7 mouse cellular contexts compared by ENCODE assay signal in the genomic region with DNA sequence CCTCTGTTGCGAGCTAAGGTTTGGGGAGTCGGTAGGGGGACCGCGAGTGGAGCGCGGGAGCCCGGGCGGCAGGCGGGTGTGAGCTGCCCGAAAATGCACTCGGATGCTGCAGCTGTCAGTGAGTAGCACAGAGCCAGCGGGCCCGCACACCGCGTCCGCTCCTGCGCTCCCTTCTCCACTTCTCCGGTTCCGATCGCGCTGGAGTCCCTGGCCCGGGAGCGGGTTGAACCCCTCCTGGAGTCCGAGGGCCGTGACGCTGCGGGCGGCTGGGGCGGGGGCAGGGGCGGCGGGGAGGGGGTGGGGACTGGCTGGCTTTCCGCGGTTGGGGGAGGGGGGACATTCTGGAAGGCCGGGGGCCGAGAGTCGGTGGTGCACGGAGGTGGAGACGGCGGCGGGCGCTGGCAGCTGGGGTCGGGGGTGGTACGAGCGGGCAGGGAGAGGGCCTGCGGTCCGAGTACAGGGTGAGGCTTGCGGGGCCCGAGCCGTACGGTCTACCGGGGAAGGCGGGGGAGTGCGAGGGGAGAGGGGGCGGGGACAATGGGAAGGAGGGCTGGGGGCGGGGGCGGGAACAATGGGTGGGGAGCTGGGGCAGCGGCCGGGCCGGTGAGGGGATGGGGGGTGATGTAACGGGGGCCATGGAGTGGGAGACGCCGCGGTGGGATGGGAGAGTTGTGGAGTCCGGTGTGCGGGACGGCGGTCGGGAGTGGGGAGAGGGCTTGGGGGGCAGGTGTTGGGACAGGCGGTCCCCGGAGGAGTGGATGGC. TPM values are rescaled to one million over a fixed set of nuclear protein-coding genes. Genes with fewer than 3 reads are reported as not detected.
A peak's percentile ranks its signal among the peaks of the same experiment; 100 is the strongest.
DNase-seq lines count a peak whose midpoint lies in the region; ATAC-seq and TF ChIP-seq lines count a peak whose summit lies in the region.

No protein-coding gene starts in this region.

- peak overlapping the region; percentile 98 for H3K4me2 ChIP-seq in heart, embryonic 14.5 days (ENCODE audit: low read length)
- peak overlapping the region; percentile 71 for H3K4me2 ChIP-seq in neural tube, embryonic 14.5 days (ENCODE audit: low read depth, low read length)

- no peaks in the 10 kb centered on the region for H3K36me3 ChIP-seq in heart, embryonic 14.5 days (ENCODE audit: control insufficient read depth, insufficient read depth, low read length)
- no peaks in the 10 kb centered on the region for H3K36me3 ChIP-seq in liver, adult 2 months (ENCODE audit: control insufficient read depth, insufficient read depth, low read length)
- H3K36me3 ChIP-seq in neural tube, embryonic 14.5 days (ENCODE audit: control insufficient read depth, insufficient read depth, low read length): no peaks in the 10 kb centered on the region

- H3K4me3 ChIP-seq in heart, embryonic 14.5 days (ENCODE audit: control insufficient read depth in 1 of 2, insufficient read depth in 1 of 2, low read depth in 1 of 2, low read length in 2 of 2): peak overlapping the region; percentile 87 to 98
- peak overlapping the region; percentile 81 for H3K4me3 ChIP-seq in liver, adult 2 months (ENCODE audit: insufficient read depth, low read depth, low read length)
- peak overlapping the region; percentile 76 for H3K4me3 ChIP-seq in neural tube, embryonic 14.5 days (ENCODE audit: low read depth, low read length)

- peak overlapping the region; percentile 78 for H3K9ac ChIP-seq in heart, embryonic 14.5 days (ENCODE audit: low read length)
- peak overlapping the region; percentile 86 for H3K9ac ChIP-seq in liver, adult 2 months (ENCODE audit: low read depth, low read length)
- H3K9ac ChIP-seq in neural tube, embryonic 14.5 days (replicated peaks; ENCODE audit: low read depth, low read length): peak overlapping the region; percentile 65

- peak overlapping the region; percentile 90 to 92 for H3K27ac ChIP-seq in heart, embryonic 14.5 days (replicated peaks in 1 of 2; ENCODE audit: control insufficient read depth in 1 of 2, insufficient read depth in 1 of 2, low read depth in 2 of 2, low read length in 2 of 2)
- H3K27ac ChIP-seq in liver, adult 2 months (replicated peaks; ENCODE audit: insufficient read depth, low read depth, low read length): peak overlapping the region; percentile 56
- H3K27ac ChIP-seq in neural tube, embryonic 14.5 days (ENCODE audit: low read depth, low read length): peak overlapping the region; percentile 95

- H3K9me3 ChIP-seq in heart, embryonic 14.5 days (ENCODE audit: control insufficient read depth, low read length): no peaks in the 10 kb centered on the region
- H3K9me3 ChIP-seq in neural tube, embryonic 14.5 days (ENCODE audit: control insufficient read depth, low read length): no peaks in the 10 kb centered on the region

- H3K79me2 ChIP-seq in liver, adult 2 months (ENCODE audit: control insufficient read depth, insufficient read depth, low read length): peaks cover 8% of the 10 kb centered on the region; the same call in 1 of the 2 replicates

- ATAC-seq in heart, embryonic 14.5 days (ENCODE audit: insufficient number of reproducible peaks, insufficient read depth, low FRiP score, low read depth): peak; percentile 26
- ATAC-seq in neural tube, embryonic 14.5 days (ENCODE audit: low read depth): peak; percentile 50
- ATAC-seq in CD4-positive, CD25-positive, alpha-beta regulatory T cell, adult 4 months: no peak

- 0 out of 4 replicates have a peak, but pooled peaks cover 2 to 6% of the 10 kb centered on the region in 2 experiments for H3K4me1 ChIP-seq in heart, embryonic 14.5 days (ENCODE audit: control insufficient read depth in 2 of 2, insufficient read depth in 2 of 2, low read length in 2 of 2)
- H3K4me1 ChIP-seq in liver, adult 2 months (ENCODE audit: control insufficient read depth, insufficient read depth, low read length): peaks cover 2% of the 10 kb centered on the region
- H3K4me1 ChIP-seq in neural tube, embryonic 14.5 days (ENCODE audit: control insufficient read depth, insufficient read depth, low read length): peaks cover 9% of the 10 kb centered on the region

- H3K27me3 ChIP-seq in heart, embryonic 14.5 days (ENCODE audit: control insufficient read depth, insufficient read depth, low read length): no peaks in the 10 kb centered on the region
- H3K27me3 ChIP-seq in liver, adult 2 months (ENCODE audit: control insufficient read depth, insufficient read depth, low read length): no peaks in the 10 kb centered on the region
- H3K27me3 ChIP-seq in neural tube, embryonic 14.5 days (ENCODE audit: control insufficient read depth, insufficient read depth, low read length): no peaks in the 10 kb centered on the region

- peak; percentile 73 for DNase-seq in right cerebral cortex, postnatal 4 days
- no peak for DNase-seq in right cerebral cortex, postnatal 36 days (ENCODE audit: low spot score in 2 of 2)
- peak; percentile 82 to 84 for DNase-seq in cerebellum, postnatal 10 days
- DNase-seq in liver, adult 2 months (ENCODE audit: extremely low read depth, low read depth, low spot score): no peak

- peak; percentile 88 for TF ChIP-seq POLR2A in liver, adult 2 months (IDR thresholded peaks at IDR 0.05; ENCODE audit: extremely low read depth, insufficient read depth, low read length)

- WGBS in heart, embryonic 14.5 days: under 1% methylated on average over 54 of the region's 70 CpGs
- WGBS in liver, adult 2 months: 1% methylated on average over 67 of the region's 70 CpGs
- WGBS in neural tube, embryonic 14.5 days: under 1% methylated on average over 44 of the region's 70 CpGs

- no peak for TF ChIP-seq CTCF in liver, adult 2 months (IDR thresholded peaks at IDR 0.05; ENCODE audit: low read depth, low read length)

RNA-seq across cellular contexts. Expression of gene Dcun1d4, which starts 10.5 kb away (rescaled TPM):
- 20.3 and 22.0 TPM in 2 replicates for polyA plus RNA-seq in heart, embryonic 14.5 days (2014; fragmentation: Nextera tagmentation; extraction: Ambion mirVana)
- 13.6 and 14.0 TPM in 2 replicates for total RNA-seq in liver, adult 2 months (2014; rRNA removed)
- 8.2 and 10.3 TPM in 2 replicates for polyA plus RNA-seq in liver, adult 2 months (2012; rRNA removed)
- polyA plus RNA-seq in neural tube, embryonic 14.5 days (2014; fragmentation: Nextera tagmentation; extraction: Ambion mirVana): 60.5 and 66.5 TPM in 2 replicates
- 10 to 100 TPM; 14.7 to 15.1 TPM for polyA plus RNA-seq in CD4-positive, CD25-positive, alpha-beta regulatory T cell, adult 4 months (2017; shearing (Covaris generic))

Comparison
In these comparisons a context has a peak if more than half of its experiments do, and no peak if none do; other contexts are left out.
1. DNase-seq: peak in right cerebral cortex, postnatal 4 days (single experiment) and cerebellum, postnatal 10 days (2 of 2); none in right cerebral cortex, postnatal 36 days (0 of 2) and liver, adult 2 months (single experiment).
2. Peak in every context shown above with its lines, with median percentiles within 50 percentile points of each other: H3K27ac ChIP-seq, H3K4me3 ChIP-seq and H3K9ac ChIP-seq.